Mouse (Mus musculus) embryo, embryonic 10.5 days (tissue): Measurements from ENCODE around the gene Fgfr2.
"Not testable (repeated sequence)": the region's sequence is repeated elsewhere in the genome, so short reads cannot be mapped to it uniquely, and the experiment has no call there.

Source experiments
- DNase-seq: peaks from one replicate; pipeline ENCODE4 v3.0.0-alpha.2; 2015; ENCODE audit warnings: low spot score

Gene Fgfr2

GRCm38 (mm10) chr7:133120221-133120751 is 2.9 kb downstream of the Fgfr2 start:
- peak; percentile 79 for DNase-seq

GRCm38 (mm10) chr7:133117815-133118214 is 5.3 kb downstream of the Fgfr2 start:
- DNase-seq: peak; percentile 56

- no peak for DNase-seq
These were observed 6.6 kb downstream of the Fgfr2 start for GRCm38 (mm10) chr7:133116542-133116941.

- DNase-seq: peak; percentile 73
These were observed 7.3 kb downstream of the Fgfr2 start for GRCm38 (mm10) chr7:133115886-133116285.

GRCm38 (mm10) chr7:133114847-133115470 is 8.2 kb downstream of the Fgfr2 start:
- peak; percentile 50 for DNase-seq

- no peak for DNase-seq
These were observed 9.8 kb downstream of the Fgfr2 start for GRCm38 (mm10) chr7:133113185-133113895.

GRCm38 (mm10) chr7:133112351-133112831 is 10.8 kb downstream of the Fgfr2 start:
- peak; percentile 64 for DNase-seq

- no peak for DNase-seq
These were observed 13.7 kb downstream of the Fgfr2 start for GRCm38 (mm10) chr7:133109442-133109841.

GRCm38 (mm10) chr7:133108695-133109094 is 14.5 kb downstream of the Fgfr2 start:
- DNase-seq: no peak

GRCm38 (mm10) chr7:133102578-133102977 is 20.6 kb downstream of the Fgfr2 start:
- no peak for DNase-seq

GRCm38 (mm10) chr7:133101070-133101469 is 22.1 kb downstream of the Fgfr2 start:
- no peak for DNase-seq

- no peak for DNase-seq
These were observed 23.0 kb downstream of the Fgfr2 start for GRCm38 (mm10) chr7:133100178-133100577.

GRCm38 (mm10) chr7:133099266-133099665 is 23.9 kb downstream of the Fgfr2 start:
- no peak for DNase-seq

GRCm38 (mm10) chr7:133098118-133098793 is 24.9 kb downstream of the Fgfr2 start:
- no peak for DNase-seq

GRCm38 (mm10) chr7:133095610-133096009 is 27.5 kb downstream of the Fgfr2 start:
- DNase-seq: not testable (repeated sequence)

- DNase-seq: no peak
These were observed 28.2 kb downstream of the Fgfr2 start for GRCm38 (mm10) chr7:133094711-133095495.

GRCm38 (mm10) chr7:133094161-133094560 is 29.0 kb downstream of the Fgfr2 start:
- no peak for DNase-seq

GRCm38 (mm10) chr7:133093731-133094130 is 29.4 kb downstream of the Fgfr2 start:
- DNase-seq: no peak

GRCm38 (mm10) chr7:133090641-133091040 is 32.5 kb downstream of the Fgfr2 start:
- DNase-seq: no peak

- DNase-seq: no peak
These were observed 33.4 kb downstream of the Fgfr2 start for GRCm38 (mm10) chr7:133089621-133090260.

GRCm38 (mm10) chr7:133088830-133089261 is 34.3 kb downstream of the Fgfr2 start:
- no peak for DNase-seq
